Mouse (Mus musculus): ENCODE results near the gene Psip1.
"Not testable (repeated sequence)": the region's sequence is repeated elsewhere in the genome, so short reads cannot be mapped to it uniquely, and the experiment has no call there.

- not testable (repeated sequence) for TF ChIP-seq CTCF (IDR thresholded peaks at IDR 0.05; ENCODE audit: control insufficient read depth, insufficient read depth, low read length); POLR2A (IDR thresholded peaks at IDR 0.05; ENCODE audit: borderline replicate concordance, control insufficient read depth, low read depth, low read length)
These were observed 10.8 kb upstream of the Psip1 start for GRCm38 (mm10) chr4:83497013-83497412.

Data from bone marrow, adult 2 months (tissue).